Comparison of ENCODE assay signal across 11 mouse cellular contexts in the genomic region with DNA sequence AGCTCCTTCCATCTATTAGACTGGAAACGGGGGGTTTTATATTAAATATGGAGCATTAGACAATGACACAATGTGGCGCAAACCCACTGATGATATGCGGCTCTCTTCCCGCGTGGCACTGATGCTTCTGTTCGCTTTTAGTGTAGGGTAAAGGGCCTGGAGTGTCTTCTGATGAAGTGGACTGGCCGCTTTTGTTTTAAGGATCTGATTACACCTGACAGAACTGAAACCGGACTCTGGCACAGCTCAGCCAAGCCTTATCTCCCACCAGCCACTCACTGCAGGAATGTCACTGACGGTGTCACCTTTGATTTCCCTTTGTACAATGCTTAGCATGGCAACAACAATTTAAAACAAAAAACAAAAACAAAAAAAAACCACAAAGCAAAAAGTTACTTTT.
A peak's percentile ranks its signal among the peaks of the same experiment; 100 is the strongest.
DNase-seq lines count a peak whose midpoint lies in the region.
"Had no signal": no experiment of that assay in that cellular context is flagged by ENCODE, and none has a peak within 500 bp of the region (broad histone marks: within the 10 kb centered on the region; RNA-seq: fewer than 3 reads in every experiment).

No protein-coding gene starts in this region.

- intact Hi-C loops in left cerebral cortex, postnatal 25 days (cut with DNase I) = no loop called here

- DNase-seq in embryo, embryonic 10 days (ENCODE audit: low spot score) = peak; percentile 27
- no peak for DNase-seq in embryo, embryonic 11 days
- DNase-seq in lung, adult 18-20 months = peak; percentile 38 to 44
- no peak for DNase-seq in lung, postnatal 14 days
- DNase-seq in kidney, postnatal 14 days = peak; percentile 36
- DNase-seq in lung, postnatal 36 days = peak; percentile 57
- no peak for DNase-seq in cerebellum, adult 8-10 months
- DNase-seq in left cerebral cortex, postnatal 25 days (ENCODE audit: low spot score in 2 of 2) = no peak
- DNase-seq: gastrocnemius, postnatal 36 days; midbrain, embryonic 14.5 days; thymus, adult 18-20 months had no signal

Comparison
In these comparisons a context has a peak if more than half of its experiments do, and no peak if none do; other contexts are left out.
1. DNase-seq: peak in embryo, embryonic 10 days (single experiment), lung, adult 18-20 months (2 of 2), kidney, postnatal 14 days (single experiment) and lung, postnatal 36 days (single experiment); none in embryo, embryonic 11 days (single experiment), lung, postnatal 14 days (single experiment), cerebellum, adult 8-10 months (single experiment) and left cerebral cortex, postnatal 25 days (0 of 2).